Mouse (Mus musculus): ENCODE measurements at regions not wholly inside any gene's neighbourhood (a gene's known extent, or its start where the extent isn't known, plus 50 kb on each side); places are given as distances from the start of the nearest gene placed in this dataset.

DNA sequence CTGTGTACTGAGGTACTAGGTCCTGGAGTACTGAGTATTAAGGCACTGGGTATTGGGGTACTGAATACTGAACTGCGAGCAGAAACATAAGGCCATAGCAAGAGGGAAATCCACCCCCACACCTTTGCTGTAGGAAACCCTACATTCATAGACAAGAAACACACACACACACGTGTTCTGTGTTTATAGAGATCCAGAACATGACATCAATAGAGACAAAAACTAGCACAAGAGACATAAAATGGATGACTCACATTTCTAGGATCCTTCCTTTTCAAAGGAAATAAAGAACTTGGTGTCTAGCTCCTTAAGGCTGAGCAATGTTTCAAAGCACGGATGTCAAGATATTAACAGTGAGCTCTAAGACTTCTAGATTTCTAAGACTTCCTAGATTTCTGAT, 49.9 kb upstream of the Nepro start:
- Histone ChIP-seq H3K4me3 (ENCODE audit: low read length) (no peak overlapping the region), H3K9me3 (ENCODE audit: control insufficient read depth, low read length) (no peaks in the 10 kb centered on the region), H3K27ac (ENCODE audit: low read depth, low read length) (no peak overlapping the region), H3K4me2 (replicated peaks; ENCODE audit: low read depth, low read length) (no peak overlapping the region), H3K9ac (ENCODE audit: low read depth, low read length) (no peak overlapping the region), H3K27me3 (ENCODE audit: control insufficient read depth, insufficient read depth, low read length) (no peaks in the 10 kb centered on the region), H3K36me3 (ENCODE audit: control insufficient read depth, insufficient read depth, low read length) (no peaks in the 10 kb centered on the region), H3K4me1 (ENCODE audit: control insufficient read depth, insufficient read depth, low read length) (peaks cover 21% of the 10 kb centered on the region)
- 91% methylated on average over 3 of the region's 3 CpGs for WGBS
- ATAC-seq (ENCODE audit: low FRiP score, low TSS enrichment), result no peak

DNA sequence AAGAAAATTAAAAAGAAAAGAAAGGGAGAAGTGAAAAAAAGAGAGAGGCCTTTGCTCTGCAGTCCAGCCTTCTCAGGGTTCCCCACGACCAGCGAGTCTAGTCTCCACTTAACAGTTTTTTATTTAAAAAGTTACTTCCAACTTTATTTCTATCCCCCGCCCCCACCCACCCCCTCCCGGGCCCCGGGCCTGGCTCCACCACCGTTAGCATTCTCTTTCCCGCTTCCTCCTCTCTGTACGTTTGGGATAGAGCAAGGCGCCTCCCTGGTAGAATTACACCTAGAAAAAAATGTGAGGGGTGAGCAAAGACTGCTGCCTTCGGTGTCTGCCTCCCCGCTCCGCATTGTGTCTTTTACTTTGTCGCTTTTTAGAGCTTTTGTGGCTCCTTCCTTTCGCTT, 51.7 kb upstream of the Nepro start:
- peak; percentile 69 for ATAC-seq (ENCODE audit: low FRiP score, low TSS enrichment)
- WGBS, result 4% methylated on average over 14 of the region's 14 CpGs
- H3K4me3 ChIP-seq (ENCODE audit: low read length), result no peak overlapping the region
- no peaks in the 10 kb centered on the region for H3K36me3 ChIP-seq (ENCODE audit: control insufficient read depth, insufficient read depth, low read length)
- H3K9me3 ChIP-seq (ENCODE audit: control insufficient read depth, low read length), result no peaks in the 10 kb centered on the region
- H3K27me3 ChIP-seq (ENCODE audit: control insufficient read depth, insufficient read depth, low read length), result no peaks in the 10 kb centered on the region
- H3K4me1 ChIP-seq (ENCODE audit: control insufficient read depth, insufficient read depth, low read length), result peaks cover 16% of the 10 kb centered on the region
- peak overlapping the region; percentile 43; the same call in 1 of the 2 replicates for H3K27ac ChIP-seq (ENCODE audit: low read depth, low read length)
- H3K9ac ChIP-seq (ENCODE audit: low read depth, low read length), result no peak overlapping the region
- H3K4me2 ChIP-seq (replicated peaks; ENCODE audit: low read depth, low read length), result peak overlapping the region; percentile 30; the same call in 1 of the 2 replicates

DNA sequence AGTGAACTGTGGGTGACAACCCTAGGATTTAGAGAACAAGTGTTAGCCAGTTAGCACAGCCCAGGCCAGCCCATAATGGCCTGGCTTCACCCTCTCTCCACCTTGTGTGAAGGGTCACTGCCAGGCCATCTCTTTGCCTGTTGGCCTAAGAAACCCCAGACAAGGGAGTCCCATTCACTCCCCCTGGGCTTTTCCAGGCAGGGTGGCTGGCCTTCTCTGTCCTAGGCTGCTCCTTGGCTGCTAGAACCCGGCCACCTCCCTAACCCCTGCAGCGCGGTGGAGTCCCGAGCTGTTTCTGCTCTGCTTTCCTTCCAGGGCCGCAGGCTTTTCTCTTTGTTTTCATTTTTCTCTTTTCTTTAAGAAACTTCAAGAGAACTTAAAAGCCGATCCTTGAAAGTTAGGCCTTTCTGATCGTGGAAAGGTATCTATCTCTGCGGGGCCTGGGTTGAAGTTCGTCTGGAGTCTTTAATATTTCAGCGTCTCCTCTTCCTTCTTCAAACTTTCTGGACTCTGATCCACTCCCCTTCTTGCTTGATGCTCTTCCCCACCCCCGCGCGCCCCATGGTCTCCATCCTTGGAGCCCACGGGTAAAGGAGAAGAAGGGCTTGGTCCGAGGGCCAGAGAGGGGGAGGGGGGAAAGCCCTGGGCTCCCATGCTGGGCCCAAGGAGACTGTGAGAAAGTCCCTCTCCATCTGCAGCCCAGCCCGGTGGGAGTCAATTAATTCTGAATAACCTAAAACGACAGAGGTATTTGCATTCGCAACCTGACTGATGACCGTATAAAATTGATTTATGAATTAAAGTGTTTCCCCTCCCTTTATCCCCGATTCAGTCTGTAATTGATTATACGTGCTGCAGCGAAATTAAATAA, 52.3 kb upstream of the Nepro start:
- H3K36me3 ChIP-seq (ENCODE audit: control insufficient read depth, insufficient read depth, low read length), result no peaks in the 10 kb centered on the region
- ATAC-seq (ENCODE audit: low FRiP score, low TSS enrichment), result peak; percentile 79
- H3K9me3 ChIP-seq (ENCODE audit: control insufficient read depth, low read length), result no peaks in the 10 kb centered on the region
- no peaks in the 10 kb centered on the region for H3K27me3 ChIP-seq (ENCODE audit: control insufficient read depth, insufficient read depth, low read length)
- peak overlapping the region; percentile 31 for H3K9ac ChIP-seq (ENCODE audit: low read depth, low read length)
- WGBS, result 8% methylated on average over 22 of the region's 22 CpGs
- peak overlapping the region; percentile 80 for H3K27ac ChIP-seq (ENCODE audit: low read depth, low read length)
- no peak overlapping the region; the same call in 1 of the 2 replicates for H3K4me3 ChIP-seq (ENCODE audit: low read length)
- H3K4me2 ChIP-seq (replicated peaks; ENCODE audit: low read depth, low read length), result peak overlapping the region; percentile 30
- H3K4me1 ChIP-seq (ENCODE audit: control insufficient read depth, insufficient read depth, low read length), result peaks cover 16% of the 10 kb centered on the region

DNA sequence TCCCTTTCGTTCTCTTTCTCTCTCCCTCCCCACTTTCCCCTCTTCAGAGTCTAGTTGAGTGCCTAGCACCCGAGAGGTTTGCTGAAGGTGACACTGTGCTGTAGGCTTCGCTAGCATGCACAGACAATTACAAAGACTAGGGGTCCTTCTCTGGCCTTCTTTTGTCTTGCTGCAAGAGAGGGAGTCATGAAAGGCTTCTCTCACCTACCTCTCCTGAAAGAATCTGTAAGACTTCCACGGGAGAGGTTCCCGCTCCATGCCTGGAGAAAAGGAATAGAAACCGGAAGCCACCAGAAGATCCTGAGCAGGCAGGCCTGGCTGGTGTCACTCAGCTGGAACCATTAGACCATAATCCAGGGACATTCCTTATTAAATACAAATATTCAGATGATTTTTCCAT, 56.0 kb upstream of the Nepro start:
- no peak for ATAC-seq (ENCODE audit: low FRiP score, low TSS enrichment)
- Histone ChIP-seq H3K4me2 (replicated peaks; ENCODE audit: low read depth, low read length) (no peak overlapping the region), H3K27me3 (ENCODE audit: control insufficient read depth, insufficient read depth, low read length) (no peaks in the 10 kb centered on the region), H3K4me3 (ENCODE audit: low read length) (no peak overlapping the region), H3K36me3 (ENCODE audit: control insufficient read depth, insufficient read depth, low read length) (no peaks in the 10 kb centered on the region), H3K27ac (ENCODE audit: low read depth, low read length) (no peak overlapping the region), H3K4me1 (ENCODE audit: control insufficient read depth, insufficient read depth, low read length) (peaks cover 25% of the 10 kb centered on the region), H3K9ac (ENCODE audit: low read depth, low read length) (no peak overlapping the region), H3K9me3 (ENCODE audit: control insufficient read depth, low read length) (no peaks in the 10 kb centered on the region)
- whole genome bisulfite sequencing, result 87% methylated on average over 6 of the region's 6 CpGs

DNA sequence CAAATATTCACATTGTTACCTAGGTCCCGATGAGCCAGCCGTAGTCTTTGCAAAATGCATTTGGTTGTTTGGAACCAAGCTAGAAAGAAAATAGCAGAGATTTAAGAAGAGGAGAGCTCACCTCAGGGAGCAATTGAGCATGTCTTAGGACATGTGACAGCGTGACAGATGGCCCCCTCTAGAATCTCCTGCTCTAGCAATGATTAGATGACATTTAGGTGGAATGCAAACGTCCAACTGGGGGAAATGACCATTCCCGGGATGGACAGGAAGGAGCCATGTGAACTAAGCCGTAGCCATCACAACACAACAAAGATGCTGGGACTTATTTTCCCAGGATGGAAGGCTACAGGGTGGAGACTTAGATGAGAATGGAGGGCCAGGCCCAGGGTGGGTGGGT, 57.0 kb upstream of the Nepro start:
- no peaks in the 10 kb centered on the region for H3K27me3 ChIP-seq (ENCODE audit: control insufficient read depth, insufficient read depth, low read length)
- H3K36me3 ChIP-seq (ENCODE audit: control insufficient read depth, insufficient read depth, low read length), result no peaks in the 10 kb centered on the region
- peak overlapping the region; percentile 44; the same call in 1 of the 2 replicates for H3K27ac ChIP-seq (ENCODE audit: low read depth, low read length)
- 30% methylated on average over 6 of the region's 6 CpGs for WGBS
- H3K4me3 ChIP-seq (ENCODE audit: low read length), result no peak overlapping the region
- peaks cover 18% of the 10 kb centered on the region for H3K4me1 ChIP-seq (ENCODE audit: control insufficient read depth, insufficient read depth, low read length)
- ATAC-seq (ENCODE audit: low FRiP score, low TSS enrichment), result no peak
- no peak overlapping the region for H3K4me2 ChIP-seq (replicated peaks; ENCODE audit: low read depth, low read length)
- no peak overlapping the region for H3K9ac ChIP-seq (ENCODE audit: low read depth, low read length)
- H3K9me3 ChIP-seq (ENCODE audit: control insufficient read depth, low read length), result no peaks in the 10 kb centered on the region

DNA sequence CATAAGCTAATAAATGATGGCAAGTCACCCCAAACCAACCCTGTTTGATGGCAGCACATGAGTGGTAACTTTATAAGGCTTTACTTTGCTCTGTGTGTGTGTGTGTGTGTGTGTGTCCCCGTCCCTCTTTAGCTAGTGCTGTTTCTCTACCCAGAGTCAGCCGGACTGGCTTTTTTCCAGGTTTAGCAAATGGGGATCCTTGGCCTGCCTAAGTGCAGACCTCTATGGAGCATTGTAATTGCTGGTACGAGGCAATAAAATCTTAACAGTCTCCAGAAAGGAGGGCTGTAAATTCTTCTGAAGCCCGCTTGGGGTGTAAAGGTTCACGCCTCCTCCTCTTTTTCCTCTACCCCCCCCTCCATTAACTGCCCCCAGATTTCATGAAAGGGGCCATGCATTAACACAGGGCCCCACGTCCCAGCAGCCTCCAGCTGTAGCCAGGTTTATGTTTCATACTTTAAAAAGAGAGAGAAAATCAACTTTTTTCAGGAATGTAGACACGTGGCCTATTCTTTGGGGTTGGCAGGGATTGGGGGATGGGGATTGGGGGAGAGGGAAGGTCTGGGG, 57.6 kb upstream of the Nepro start:
- 0 out of 2 replicates have a peak overlapping the region, but pooled peaks have one; percentile 24 for H3K27ac ChIP-seq (ENCODE audit: low read depth, low read length)
- no peaks in the 10 kb centered on the region for H3K9me3 ChIP-seq (ENCODE audit: control insufficient read depth, low read length)
- H3K36me3 ChIP-seq (ENCODE audit: control insufficient read depth, insufficient read depth, low read length), result no peaks in the 10 kb centered on the region
- H3K4me1 ChIP-seq (ENCODE audit: control insufficient read depth, insufficient read depth, low read length), result peaks cover 12% of the 10 kb centered on the region
- 31% methylated on average over 7 of the region's 7 CpGs for WGBS
- H3K27me3 ChIP-seq (ENCODE audit: control insufficient read depth, insufficient read depth, low read length), result no peaks in the 10 kb centered on the region
- H3K4me2 ChIP-seq (replicated peaks; ENCODE audit: low read depth, low read length), result no peak overlapping the region
- ATAC-seq (ENCODE audit: low FRiP score, low TSS enrichment), result peak; percentile 79
- H3K9ac ChIP-seq (ENCODE audit: low read depth, low read length), result no peak overlapping the region
- no peak overlapping the region for H3K4me3 ChIP-seq (ENCODE audit: low read length)

DNA sequence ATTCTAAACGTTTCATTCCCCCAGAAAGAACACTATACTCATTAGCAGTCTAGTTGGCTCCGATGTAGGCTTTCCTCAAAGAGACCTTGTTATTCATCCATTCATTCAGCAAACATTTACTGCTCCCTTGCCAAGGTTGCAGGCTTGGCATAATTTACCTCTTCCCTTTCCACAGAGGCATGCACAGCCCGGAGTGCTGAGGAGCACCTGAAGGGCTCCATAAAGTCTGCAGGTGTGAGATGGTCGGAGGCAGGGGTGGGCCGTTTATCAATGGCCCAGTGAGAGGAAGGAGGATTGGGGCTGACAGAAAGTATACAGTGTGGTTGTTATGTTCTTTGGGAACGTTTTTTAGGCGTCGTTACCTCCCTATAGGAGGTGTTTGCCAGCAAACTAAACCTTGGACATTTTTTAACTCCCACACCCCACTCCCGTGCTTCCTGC, 58.6 kb upstream of the Nepro start:
- ATAC-seq (ENCODE audit: low FRiP score, low TSS enrichment), result peak; percentile 63
- Histone ChIP-seq H3K27ac (ENCODE audit: low read depth, low read length) (no peak overlapping the region; the same call in 1 of the 2 replicates), H3K27me3 (ENCODE audit: control insufficient read depth, insufficient read depth, low read length) (no peaks in the 10 kb centered on the region), H3K9ac (ENCODE audit: low read depth, low read length) (no peak overlapping the region), H3K4me3 (ENCODE audit: low read length) (no peak overlapping the region), H3K4me1 (ENCODE audit: control insufficient read depth, insufficient read depth, low read length) (peaks cover 9% of the 10 kb centered on the region), H3K9me3 (ENCODE audit: control insufficient read depth, low read length) (no peaks in the 10 kb centered on the region), H3K36me3 (ENCODE audit: control insufficient read depth, insufficient read depth, low read length) (no peaks in the 10 kb centered on the region), H3K4me2 (replicated peaks; ENCODE audit: low read depth, low read length) (no peak overlapping the region)
- 23% methylated on average over 9 of the region's 9 CpGs for whole genome bisulfite sequencing

DNA sequence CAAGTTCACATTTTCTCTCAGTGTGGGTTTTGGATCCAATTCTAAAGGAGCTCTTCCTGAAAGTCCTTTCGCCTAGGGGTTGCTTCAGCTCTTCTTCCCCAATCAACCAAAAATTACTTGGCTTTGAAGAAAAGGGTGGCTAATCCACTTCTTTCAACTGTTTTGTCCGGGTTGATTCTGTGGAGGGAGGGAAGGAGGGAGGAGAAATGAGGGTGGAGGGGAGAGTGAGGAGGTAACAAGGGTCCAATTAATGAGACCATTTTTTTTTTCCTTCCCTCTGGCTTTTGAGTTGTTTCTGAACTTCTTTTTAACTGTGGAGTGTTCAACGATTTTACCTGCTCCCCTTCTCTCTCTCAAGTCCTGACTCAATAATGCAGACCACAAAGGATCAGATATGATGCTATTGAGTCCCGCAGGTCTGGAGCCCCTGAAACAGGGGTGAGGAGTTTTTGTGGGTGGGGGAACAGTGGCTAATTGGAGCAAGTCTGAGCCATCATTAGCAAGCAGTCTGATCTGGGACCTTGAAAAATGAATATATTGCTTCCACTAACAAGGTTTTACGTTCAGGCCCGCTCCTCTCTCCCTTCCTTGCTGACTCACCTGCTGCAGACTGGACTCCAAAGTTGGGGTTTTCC, 61.0 kb upstream of the Nepro start:
- no peak overlapping the region for H3K27ac ChIP-seq (ENCODE audit: low read depth, low read length)
- no peaks in the 10 kb centered on the region for H3K27me3 ChIP-seq (ENCODE audit: control insufficient read depth, insufficient read depth, low read length)
- H3K9me3 ChIP-seq (ENCODE audit: control insufficient read depth, low read length), result no peaks in the 10 kb centered on the region
- no peak overlapping the region for H3K4me2 ChIP-seq (replicated peaks; ENCODE audit: low read depth, low read length)
- peaks cover 9% of the 10 kb centered on the region for H3K4me1 ChIP-seq (ENCODE audit: control insufficient read depth, insufficient read depth, low read length)
- H3K36me3 ChIP-seq (ENCODE audit: control insufficient read depth, insufficient read depth, low read length), result no peaks in the 10 kb centered on the region
- ATAC-seq (ENCODE audit: low FRiP score, low TSS enrichment), result no peak
- WGBS, result 66% methylated on average over 6 of the region's 6 CpGs
- no peak overlapping the region for H3K4me3 ChIP-seq (ENCODE audit: low read length)
- no peak overlapping the region for H3K9ac ChIP-seq (ENCODE audit: low read depth, low read length)
